Mouse (Mus musculus) lung, embryonic 14.5 days (tissue): ENCODE results near the gene C1ql1. TPM values are rescaled to one million over a fixed set of nuclear protein-coding genes. Genes with fewer than 3 reads are reported as not detected.
A peak's percentile ranks its signal among the peaks of the same experiment; 100 is the strongest.

Experiments used
- ATAC-seq: fragments of 200-750 bp; cut with Nextera tagmentation; 2 replicates; pipeline ENCODE4 v1.8.0; 2017; ENCODE audit warnings: mild to moderate bottlenecking, moderate TSS enrichment, moderate library complexity; ENCODE audit not compliant: insufficient read depth
- DNase-seq: peaks from one replicate; pipeline ENCODE4 v3.0.0-alpha.2; 2015
- H3K27ac ChIP-seq: fragments of 300-500 bp; sonication (generic); 2 replicates; pipeline ENCODE4 v1.5.1; 2014; ENCODE audit warnings: low read depth, mild to moderate bottlenecking, moderate library complexity
- H3K27me3 ChIP-seq: fragments of 300-500 bp; sonication (generic); 2 replicates; pipeline ENCODE4 v1.6.1; 2014; ENCODE audit warnings: low read length, control low read depth; ENCODE audit not compliant: insufficient read depth
- H3K36me3 ChIP-seq: fragments of 300-500 bp; sonication (generic); 2 replicates; pipeline ENCODE4 v1.6.1; 2014; ENCODE audit warnings: control low read depth; ENCODE audit not compliant: insufficient read depth
- H3K4me1 ChIP-seq: fragments of 300-500 bp; sonication (generic); 2 replicates; pipeline ENCODE4 v1.6.1; 2014; ENCODE audit warnings: antibody characterized with exemption, control low read depth; ENCODE audit not compliant: insufficient read depth
- H3K4me2 ChIP-seq: fragments of 300-500 bp; sonication (generic); 2 replicates; pipeline ENCODE4 v1.6.1; 2014; ENCODE audit warnings: mild to moderate bottlenecking
- H3K4me3 ChIP-seq: fragments of 300-500 bp; sonication (generic); 2 replicates; pipeline ENCODE4 v1.5.1; 2014; ENCODE audit warnings: low read depth, low read length
- H3K9ac ChIP-seq: fragments of 300-500 bp; sonication (generic); 2 replicates; pipeline ENCODE4 v1.6.1; 2014
- H3K9me3 ChIP-seq: fragments of 300-500 bp; sonication (generic); 2 replicates; pipeline ENCODE4 v1.6.1; 2016; ENCODE audit warnings: low read depth, low read length, control low read depth
- CTCF ChIP-seq: IDR thresholded peaks from 2 replicates; pipeline ENCODE4 v1.5.1; 2016; ENCODE audit warnings: antibody characterized with exemption, low read depth
- WGBS: fragments of 180-500 bp; shearing (Covaris S2); extraction: QIAGEN DNeasy Blood & Tissue Kit; methylation state at CpG from one replicate; pipeline ENCODE4 v1.1.7; 2014; 5-methylcytosine and 5-hydroxymethylcytosine counted together
- polyA plus RNA-seq: library from polyadenylated mRNA; unstranded; fragments of >200 nt; fragmentation: Nextera tagmentation; extraction: Ambion mirVana; gene quantifications from 2 replicates; pipeline ENCODE4 v1.2.1, GENCODE M21; 2014

C1ql1 gene
- polyA plus RNA-seq, 1 experiment from 2014 or later: 3.1 TPM

- Histone ChIP-seq H3K4me2 (peak overlapping the region; percentile 68), H3K4me1 (peaks cover 6% of the 10 kb centered on the region), H3K27ac (no peak overlapping the region), H3K36me3 (no peaks in the 10 kb centered on the region), H3K9me3 (no peaks in the 10 kb centered on the region), H3K27me3 (peaks cover 80% of the 10 kb centered on the region), H3K4me3 (peak overlapping the region; percentile 38), H3K9ac (peak overlapping the region; percentile 42; the same call in 1 of the 2 replicates)
- WGBS: 2% methylated on average over 53 of the region's 54 CpGs
- ATAC-seq (no peak), DNase-seq (peak; percentile 47)
- no peak for TF ChIP-seq CTCF
Measured at GRCm38 (mm10) chr11:102945306-102946264, 903 bp downstream of the C1ql1 start.

- no peak overlapping the region for H3K4me2 ChIP-seq
- 46% methylated on average over 6 of the region's 6 CpGs for WGBS
- DNase-seq (no peak), ATAC-seq (no peak)
- no peak for TF ChIP-seq CTCF
- no peak overlapping the region for H3K9ac ChIP-seq
- no peaks in the 10 kb centered on the region for H3K36me3 ChIP-seq
- H3K4me1 ChIP-seq: peaks cover 7% of the 10 kb centered on the region
- no peak overlapping the region for H3K27ac ChIP-seq
- H3K9me3 ChIP-seq: no peaks in the 10 kb centered on the region
- no peak overlapping the region for H3K4me3 ChIP-seq
- peaks cover 38% of the 10 kb centered on the region for H3K27me3 ChIP-seq
Measured at GRCm38 (mm10) chr11:102941236-102941635, 5.3 kb downstream of the C1ql1 start.

GRCm38 (mm10) chr11:102939024-102939675 lies 7.3 kb downstream of the C1ql1 start:
- Histone ChIP-seq H3K4me1 (peaks cover 2% of the 10 kb centered on the region; the same call in 1 of the 2 replicates), H3K9me3 (no peaks in the 10 kb centered on the region), H3K27me3 (peaks cover 17% of the 10 kb centered on the region), H3K4me2 (peak overlapping the region; percentile 33; the same call in 1 of the 2 replicates), H3K27ac (no peak overlapping the region), H3K36me3 (no peaks in the 10 kb centered on the region), H3K4me3 (no peak overlapping the region), H3K9ac (no peak overlapping the region)
- ATAC-seq (no peak), DNase-seq (peak; percentile 25)
- TF ChIP-seq CTCF: no peak
- 29% methylated on average over 13 of the region's 13 CpGs for WGBS

GRCm38 (mm10) chr11:102937529-102938182 lies 8.8 kb downstream of the C1ql1 start:
- Histone ChIP-seq H3K27ac (0 out of 2 replicates have a peak overlapping the region, but pooled peaks have one; percentile 4), H3K9me3 (no peaks in the 10 kb centered on the region), H3K4me2 (no peak overlapping the region), H3K4me3 (no peak overlapping the region), H3K4me1 (peaks cover 2% of the 10 kb centered on the region; the same call in 1 of the 2 replicates), H3K36me3 (no peaks in the 10 kb centered on the region), H3K27me3 (0 out of 2 replicates have a peak, but pooled peaks cover 5% of the 10 kb centered on the region), H3K9ac (no peak overlapping the region)
- no peak for TF ChIP-seq CTCF
- WGBS: 66% methylated on average over 3 of the region's 3 CpGs
- DNase-seq: no peak
- ATAC-seq: no peak

GRCm38 (mm10) chr11:102936272-102936671 lies 10.2 kb downstream of the C1ql1 start:
- H3K9ac ChIP-seq: no peak overlapping the region
- no peak overlapping the region for H3K27ac ChIP-seq
- ATAC-seq: no peak
- no peak for TF ChIP-seq CTCF
- no peak for DNase-seq
- H3K4me1 ChIP-seq: peaks cover 2% of the 10 kb centered on the region; the same call in 1 of the 2 replicates
- no peak overlapping the region for H3K4me3 ChIP-seq
- no peaks in the 10 kb centered on the region for H3K27me3 ChIP-seq
- H3K36me3 ChIP-seq: no peaks in the 10 kb centered on the region
- no peaks in the 10 kb centered on the region for H3K9me3 ChIP-seq
- WGBS: 27% methylated on average over 4 of the region's 4 CpGs
- no peak overlapping the region for H3K4me2 ChIP-seq

- no peak for TF ChIP-seq CTCF
- no peak for ATAC-seq
- WGBS: 88% methylated on average over 10 of the region's 10 CpGs
Measured at GRCm38 (mm10) chr11:102930672-102931071, 15.8 kb downstream of the C1ql1 start.

More at GRCm38 (mm10) chr11:102930672-102931071, 15.8 kb downstream of the C1ql1 start:
- Histone ChIP-seq H3K4me3 (no peak overlapping the region), H3K9ac (no peak overlapping the region), H3K4me1 (no peaks in the 10 kb centered on the region), H3K4me2 (no peak overlapping the region), H3K9me3 (no peaks in the 10 kb centered on the region), H3K27ac (no peak overlapping the region), H3K27me3 (no peaks in the 10 kb centered on the region), H3K36me3 (no peaks in the 10 kb centered on the region)
- DNase-seq: no peak
